Mouse (Mus musculus) right cerebral cortex, postnatal 14 days (tissue): Measurements from ENCODE around the gene Aoc1.

Source experiments
- DNase-seq: peaks from one replicate; pipeline ENCODE4 v3.0.0; 2022

Gene Aoc1

GRCm38 (mm10) chr6:48912033-48912432, 39.3 kb downstream of the Aoc1 start:
- no peak for DNase-seq

GRCm38 (mm10) chr6:48913587-48913986, 40.9 kb downstream of the Aoc1 start:
- no peak for DNase-seq

GRCm38 (mm10) chr6:48929595-48929994, 56.9 kb downstream of the Aoc1 start, which contains the start of gene 1600015I10Rik:
Gene 1600015I10Rik, plus strand, starts transcription at chr6:48929895.
- no peak for DNase-seq

- DNase-seq = no peak
These were observed 76.9 kb downstream of the Aoc1 start for GRCm38 (mm10) chr6:48949596-48949995.

- DNase-seq = no peak
These were observed 78.0 kb downstream of the Aoc1 start for GRCm38 (mm10) chr6:48950676-48951075.

- no peak for DNase-seq
These were observed 78.9 kb downstream of the Aoc1 start for GRCm38 (mm10) chr6:48951630-48952029.

- no peak for DNase-seq
These were observed 80.5 kb downstream of the Aoc1 start for GRCm38 (mm10) chr6:48953220-48953619.

GRCm38 (mm10) chr6:48954211-48954610, 81.5 kb downstream of the Aoc1 start:
- no peak for DNase-seq

GRCm38 (mm10) chr6:48954946-48955345, 82.2 kb downstream of the Aoc1 start:
- peak; percentile 58 for DNase-seq

GRCm38 (mm10) chr6:48956785-48957184, 84.1 kb downstream of the Aoc1 start:
- DNase-seq = no peak

- peak; percentile 13 for DNase-seq
These were observed 85.4 kb downstream of the Aoc1 start for GRCm38 (mm10) chr6:48958053-48958452.
